ENCODE assay signal across 20 mouse cellular contexts in the genomic region with DNA sequence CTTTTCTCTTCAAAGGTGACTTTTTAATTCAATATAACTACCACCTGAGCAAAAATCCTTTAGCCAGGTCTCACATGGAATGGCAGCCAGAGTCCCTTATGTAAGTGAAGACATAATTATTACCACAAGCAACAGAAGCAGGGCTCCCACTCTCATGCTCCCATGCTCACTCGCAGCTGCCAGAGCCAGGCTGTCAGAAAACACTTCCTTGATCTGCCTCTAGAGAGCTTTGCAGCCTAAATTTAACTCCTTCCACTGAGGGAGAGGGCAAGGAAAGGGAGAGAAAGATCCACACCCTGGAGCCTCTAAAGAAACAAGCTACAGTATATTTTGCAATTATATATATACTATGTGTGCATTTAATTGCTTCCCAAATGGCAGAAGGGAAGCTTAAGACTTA.
DNase-seq lines count a peak whose midpoint lies in the region; ATAC-seq and TF ChIP-seq lines count a peak whose summit lies in the region.
"Had no signal": no experiment of that assay in that cellular context is flagged by ENCODE, and none has a peak within 500 bp of the region (broad histone marks: within the 10 kb centered on the region; RNA-seq: fewer than 3 reads in every experiment).

No protein-coding gene starts in this region.

- peak; percentile 8 for DNase-seq in layer of hippocampus, adult 11-12 months (ENCODE audit: low spot score)
- no peak for DNase-seq in layer of hippocampus, postnatal 25 days (ENCODE audit: extremely low spot score in 1 of 2, low spot score in 1 of 2)
- peak; percentile 31 for DNase-seq in lung, embryonic 14.5 days
- no peak for DNase-seq in lung, postnatal 0 days (ENCODE audit: low spot score)
- peak; percentile 4 to 10 for DNase-seq in layer of hippocampus, postnatal 36 days
- DNase-seq in yolk sac, embryonic 10.5 days (ENCODE audit: low spot score), result no peak
- DNase-seq: adrenal gland, adult 2 months; adrenal gland, postnatal 25 days; cerebellum, adult 2 months; gastrocnemius, postnatal 10 days; heart, adult 18-20 months; heart, postnatal 14 days had no signal

- no peak overlapping the region for H3K4me2 ChIP-seq in lung, embryonic 14.5 days
- no peak overlapping the region for H3K4me2 ChIP-seq in lung, postnatal 0 days (replicated peaks; ENCODE audit: low read depth, low read length)
- H3K4me2 ChIP-seq: embryonic facial prominence, embryonic 15.5 days; heart, embryonic 11.5 days; heart, embryonic 15.5 days; hindbrain, embryonic 13.5 days had no signal

- no peaks in the 10 kb centered on the region for H3K4me1 ChIP-seq in lung, embryonic 14.5 days (ENCODE audit: insufficient read depth)
- H3K4me1 ChIP-seq in lung, postnatal 0 days (ENCODE audit: insufficient read depth, low read depth, low read length), result no peaks in the 10 kb centered on the region
- H3K4me1 ChIP-seq in cortical plate, adult 2 months (ENCODE audit: control insufficient read depth, insufficient read depth, low read length), result no peaks in the 10 kb centered on the region
- H3K4me1 ChIP-seq: embryonic facial prominence, embryonic 15.5 days; forebrain, embryonic 10.5 days; heart, embryonic 15.5 days; hindbrain, embryonic 13.5 days had no signal

- H3K9ac ChIP-seq in lung, embryonic 14.5 days, result no peak overlapping the region
- H3K9ac ChIP-seq in lung, postnatal 0 days (replicated peaks; ENCODE audit: low read depth), result no peak overlapping the region
- H3K9ac ChIP-seq: embryonic facial prominence, embryonic 15.5 days; heart, embryonic 15.5 days; hindbrain, embryonic 13.5 days had no signal

- no peaks in the 10 kb centered on the region for H3K9me3 ChIP-seq in lung, embryonic 14.5 days (ENCODE audit: low read depth, low read length)
- no peaks in the 10 kb centered on the region for H3K9me3 ChIP-seq in lung, postnatal 0 days (ENCODE audit: low read length)
- H3K9me3 ChIP-seq: embryonic facial prominence, embryonic 15.5 days; forebrain, embryonic 10.5 days; heart, embryonic 15.5 days; hindbrain, embryonic 13.5 days had no signal

- TF ChIP-seq POLR2A in cortical plate, adult 2 months (IDR thresholded peaks at IDR 0.05; ENCODE audit: extremely low read depth, insufficient read depth, low read length), result no peak

- 15% methylated on average over 1 of the region's 1 CpGs for WGBS in lung, embryonic 14.5 days
- 29% methylated on average over 1 of the region's 1 CpGs for WGBS in lung, postnatal 0 days

- no peak for TF ChIP-seq EP300 in lung, postnatal 0 days (IDR thresholded peaks at IDR 0.05)

- no peak for ATAC-seq in lung, embryonic 14.5 days (ENCODE audit: insufficient read depth)
- ATAC-seq in lung, postnatal 0 days, result no peak
- ATAC-seq: forebrain, embryonic 14.5 days had no signal

- no peaks in the 10 kb centered on the region for H3K27me3 ChIP-seq in lung, embryonic 14.5 days (ENCODE audit: insufficient read depth, low read length)
- no peaks in the 10 kb centered on the region for H3K27me3 ChIP-seq in lung, postnatal 0 days (replicated peaks; ENCODE audit: insufficient read depth, low read length)
- H3K27me3 ChIP-seq: embryonic facial prominence, embryonic 15.5 days; heart, embryonic 15.5 days; hindbrain, embryonic 13.5 days had no signal

- no peak overlapping the region for H3K4me3 ChIP-seq in lung, embryonic 14.5 days (ENCODE audit: low read depth, low read length)
- no peak overlapping the region for H3K4me3 ChIP-seq in lung, postnatal 0 days (ENCODE audit: low read depth, low read length)
- no peak overlapping the region for H3K4me3 ChIP-seq in cortical plate, adult 2 months (ENCODE audit: insufficient read depth, low read length)
- H3K4me3 ChIP-seq: embryonic facial prominence, embryonic 15.5 days; erythroblast, embryonic 14.5 days; forebrain, embryonic 10.5 days; heart, embryonic 15.5 days; hindbrain, embryonic 13.5 days had no signal

- no peaks in the 10 kb centered on the region for H3K36me3 ChIP-seq in lung, embryonic 14.5 days (ENCODE audit: insufficient read depth)
- no peaks in the 10 kb centered on the region for H3K36me3 ChIP-seq in lung, postnatal 0 days (ENCODE audit: insufficient read depth, low read length)
- H3K36me3 ChIP-seq: embryonic facial prominence, embryonic 15.5 days; forebrain, embryonic 10.5 days; heart, embryonic 15.5 days; hindbrain, embryonic 13.5 days had no signal

- no peak for TF ChIP-seq CTCF in lung, embryonic 14.5 days (IDR thresholded peaks at IDR 0.05; ENCODE audit: low read depth)
- no peak for TF ChIP-seq CTCF in lung, postnatal 0 days (IDR thresholded peaks at IDR 0.05)
- TF ChIP-seq CTCF in cortical plate, adult 2 months (IDR thresholded peaks at IDR 0.05; ENCODE audit: extremely low read depth, insufficient read depth, low read length), result 0 out of 2 replicates have a peak, but pooled peaks have one; percentile 8

- H3K27ac ChIP-seq in lung, embryonic 14.5 days (ENCODE audit: low read depth), result no peak overlapping the region
- H3K27ac ChIP-seq in lung, postnatal 0 days (ENCODE audit: low read length), result no peak overlapping the region
- H3K27ac ChIP-seq in cortical plate, adult 2 months (ENCODE audit: insufficient read depth, low read length), result no peak overlapping the region
- H3K27ac ChIP-seq: embryonic facial prominence, embryonic 15.5 days; forebrain, embryonic 10.5 days; heart, embryonic 15.5 days; hindbrain, embryonic 13.5 days had no signal

Comparison
In these comparisons a context has a peak if more than half of its experiments do, and no peak if none do; other contexts are left out.
1. DNase-seq: peak in layer of hippocampus, adult 11-12 months (single experiment), lung, embryonic 14.5 days (single experiment) and layer of hippocampus, postnatal 36 days (2 of 2); none in layer of hippocampus, postnatal 25 days (0 of 2), lung, postnatal 0 days (single experiment) and yolk sac, embryonic 10.5 days (single experiment).